Mouse (Mus musculus) CH12.LX (cell line): Measurements from ENCODE around the gene Lrrc26.

Experiments
- BHLHE40 ChIP-seq: IDR thresholded peaks from 2 replicates; pipeline ENCODE4 v1.6.1; 2011; ENCODE audit warnings: mild to moderate bottlenecking, low read depth, low read length, improper control_type of control experiment
- CTCF ChIP-seq, 2 experiments: IDR thresholded peaks in 1 of 2; conservative IDR thresholded peaks in 1 of 2; 2 replicates each; pipeline ENCODE4 v1.5.1; 2011 to 2012; ENCODE audit warnings: low read depth in 2 of 2, low read length in 2 of 2, improper control_type of control experiment in 1 of 2, inconsistent platforms in 1 of 2, mild to moderate bottlenecking in 1 of 2, moderate library complexity in 1 of 2
- GABPA ChIP-seq: IDR thresholded peaks from 2 replicates; pipeline ENCODE4 v1.6.1; 2012; ENCODE audit warnings: low read depth, low read length, improper control_type of control experiment, inconsistent platforms; ENCODE audit not compliant: insufficient replicate concordance
- NELFE ChIP-seq: IDR thresholded peaks from 2 replicates; pipeline ENCODE4 v1.6.1; 2011; ENCODE audit warnings: low read depth, low read length, improper control_type of control experiment
- SIN3A ChIP-seq: IDR thresholded peaks from 2 replicates; pipeline ENCODE4 v1.6.1; 2012; ENCODE audit warnings: low read length, improper control_type of control experiment, inconsistent platforms
- TCF12 ChIP-seq: IDR thresholded peaks from 2 replicates; pipeline ENCODE4 v1.6.1; 2014; ENCODE audit warnings: low read depth, mild to moderate bottlenecking, inconsistent platforms, low read length, improper control_type of control experiment

GRCm38 (mm10) chr2:25332286-25333160 is 42.8 kb downstream of the Lrrc26 start, which contains the start of gene Man1b1:
- TF ChIP-seq CTCF (conservative IDR thresholded peaks at IDR 0.05 in 1 of 2, IDR thresholded peaks at IDR 0.05 in 1 of 2; ENCODE audit: low read depth in 2 of 2, low read length in 2 of 2) (peak in 1 of 2 experiments; percentile 37; a peak in 1 of 4 replicates), BHLHE40 (peak; percentile 60), SIN3A (peak; percentile 97), TCF12 (peak; percentile 92), GABPA (peak; percentile 100), NELFE (peak; percentile 93)
